Mouse (Mus musculus): Measurements from ENCODE around the gene Rad23a.

The Rad23a gene

GRCm38 (mm10) chr8:84811303-84811702 is 29.2 kb downstream of the Rad23a start:
- no peak for DNase-seq

DNA sequence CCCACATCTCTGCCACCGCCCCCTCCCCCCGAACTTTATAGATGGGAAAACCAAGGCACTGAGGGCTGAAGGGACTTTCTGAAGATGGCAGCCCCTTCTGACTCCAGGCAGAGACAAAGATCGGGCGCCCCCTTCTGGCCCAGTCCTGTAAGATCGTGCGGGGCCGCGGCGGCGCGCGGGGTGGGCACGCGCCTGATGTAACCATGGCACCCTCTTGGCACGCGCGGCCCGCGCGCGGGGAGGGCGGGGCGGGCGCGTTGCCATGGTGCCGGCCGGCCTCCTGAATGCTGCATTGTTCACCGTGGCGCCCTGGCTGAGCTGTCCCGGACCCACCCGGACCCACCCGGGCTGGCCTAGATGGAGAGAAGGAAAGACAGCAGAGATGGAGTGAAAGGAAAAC is 29.6 kb downstream of the Rad23a start:
- peak; percentile 96 for DNase-seq

- DNase-seq = no peak
Measured at GRCm38 (mm10) chr8:84809941-84810280, 30.6 kb downstream of the Rad23a start.

- DNase-seq = no peak
Measured at GRCm38 (mm10) chr8:84809109-84809940, 31.1 kb downstream of the Rad23a start.

- no peak for DNase-seq
Measured at GRCm38 (mm10) chr8:84806031-84806430, 34.4 kb downstream of the Rad23a start.

DNA sequence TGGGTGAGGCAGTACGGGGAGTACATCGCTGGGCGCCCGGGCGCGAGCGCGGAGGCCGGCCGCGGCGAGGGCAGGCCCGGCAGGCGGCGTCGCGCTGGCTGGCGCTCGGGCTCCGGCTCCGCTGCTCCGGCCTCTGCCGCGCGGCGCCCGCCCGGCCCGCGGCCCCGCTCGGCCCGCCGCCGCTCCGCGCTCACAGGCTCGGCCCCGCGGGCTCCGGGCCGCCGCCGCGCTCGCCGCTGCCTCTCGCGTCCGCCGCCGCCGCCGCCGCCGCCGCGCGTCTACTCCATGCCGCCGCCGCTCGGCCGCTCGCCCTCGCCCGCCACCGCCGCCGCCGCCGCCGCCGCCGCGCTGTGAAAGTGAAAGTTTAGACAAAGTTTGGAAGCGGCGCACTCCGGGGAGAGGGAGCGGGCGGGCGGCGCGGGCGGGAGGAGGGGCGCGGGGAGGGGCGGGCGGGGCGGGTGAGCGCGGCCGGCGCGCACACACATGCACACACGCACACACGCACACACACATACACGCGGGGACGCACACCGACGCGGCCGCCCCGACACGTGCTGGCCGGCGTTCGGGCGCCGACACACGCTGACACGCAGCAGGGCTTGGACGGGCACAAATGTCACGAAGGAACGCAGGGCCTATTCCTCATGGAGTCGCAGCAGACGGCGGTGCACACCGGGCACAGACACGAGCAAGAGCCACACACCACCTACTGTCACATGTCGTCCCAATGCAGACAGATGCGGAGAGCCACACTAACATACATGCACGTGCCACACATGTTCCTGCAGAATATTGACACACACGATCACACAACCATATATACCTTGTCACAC is 40.2 kb downstream of the Rad23a start, which contains the start of gene Nfix:
Nfix (minus strand) TSS at position 346 of the 833 bp plus-strand sequence.
- peak; percentile 81 for DNase-seq

GRCm38 (mm10) chr8:84799136-84799931 is 41.1 kb downstream of the Rad23a start:
- DNase-seq = peak; percentile 71

DNA sequence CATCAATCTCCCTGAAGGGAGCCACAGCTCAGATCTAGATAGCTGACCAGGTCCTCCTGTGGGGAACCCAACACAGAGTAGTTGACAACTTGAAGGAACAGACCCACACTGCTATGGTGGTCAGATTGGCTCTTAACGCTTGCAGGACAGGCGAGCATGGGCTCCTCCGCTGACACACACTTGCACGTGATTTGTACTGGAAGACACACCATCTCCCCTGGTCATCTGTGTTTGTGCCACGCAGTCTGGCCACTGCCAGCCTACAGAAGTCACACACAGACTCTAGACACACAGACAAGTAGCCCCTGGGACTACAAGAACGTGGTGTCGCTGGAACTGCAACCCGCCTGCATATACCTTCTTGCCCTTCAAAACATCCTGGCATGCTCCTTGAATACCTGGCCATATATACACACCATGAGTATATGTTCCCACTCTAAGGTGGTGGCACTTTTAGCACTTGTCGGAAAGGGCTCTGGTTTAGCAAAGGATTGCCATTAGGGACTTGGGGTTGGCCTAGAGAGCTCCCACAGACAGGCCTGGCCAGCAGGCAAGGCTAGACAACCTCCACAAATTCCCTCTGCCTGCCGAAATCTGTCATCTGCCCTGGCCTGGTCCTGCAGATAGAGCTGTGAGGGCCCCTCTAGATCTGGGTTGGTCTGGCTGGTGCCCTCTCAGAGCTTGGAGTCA is 41.9 kb downstream of the Rad23a start:
- no peak for DNase-seq

GRCm38 (mm10) chr8:84797971-84798370 is 42.5 kb downstream of the Rad23a start:
- no peak for DNase-seq

GRCm38 (mm10) chr8:84797256-84797797 is 43.1 kb downstream of the Rad23a start:
- no peak for DNase-seq

- no peak for DNase-seq
Measured at GRCm38 (mm10) chr8:84794486-84794885, 46.0 kb downstream of the Rad23a start.

DNA sequence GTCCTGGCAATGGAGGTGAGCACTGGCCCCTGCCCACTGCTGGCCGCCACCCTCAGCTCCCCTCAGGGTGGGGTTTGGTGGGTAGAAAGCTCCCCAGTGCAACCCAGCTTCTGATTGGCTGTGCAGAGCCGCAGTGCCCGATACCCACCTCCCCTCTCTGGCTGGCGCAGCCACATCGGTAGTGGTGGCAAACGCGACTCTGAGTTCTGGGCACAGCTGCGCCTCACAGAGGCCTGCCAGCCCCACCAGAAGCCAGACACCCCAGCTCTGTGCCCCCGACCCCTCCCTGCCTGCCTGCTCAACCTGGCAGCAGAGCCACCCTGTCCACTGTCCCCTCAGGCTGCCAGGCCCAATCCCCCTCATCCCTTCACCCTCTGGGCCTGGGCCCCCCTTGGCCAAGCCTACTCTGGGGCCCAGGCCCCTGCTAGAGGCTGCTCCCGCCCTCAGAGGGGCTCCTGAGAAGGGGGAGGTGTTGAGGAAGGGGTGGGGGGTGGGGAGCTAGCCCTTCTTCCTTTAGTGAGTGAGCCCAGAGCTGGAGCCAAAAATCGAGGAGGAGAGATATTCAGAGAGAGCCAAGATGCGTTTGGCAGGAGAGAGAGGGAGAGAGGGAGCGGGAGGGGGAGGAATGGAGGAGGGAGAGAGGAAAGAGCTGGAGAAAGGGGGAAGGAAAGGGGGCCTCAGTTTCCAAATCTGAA is 46.5 kb downstream of the Rad23a start:
- no peak for DNase-seq

DNA sequence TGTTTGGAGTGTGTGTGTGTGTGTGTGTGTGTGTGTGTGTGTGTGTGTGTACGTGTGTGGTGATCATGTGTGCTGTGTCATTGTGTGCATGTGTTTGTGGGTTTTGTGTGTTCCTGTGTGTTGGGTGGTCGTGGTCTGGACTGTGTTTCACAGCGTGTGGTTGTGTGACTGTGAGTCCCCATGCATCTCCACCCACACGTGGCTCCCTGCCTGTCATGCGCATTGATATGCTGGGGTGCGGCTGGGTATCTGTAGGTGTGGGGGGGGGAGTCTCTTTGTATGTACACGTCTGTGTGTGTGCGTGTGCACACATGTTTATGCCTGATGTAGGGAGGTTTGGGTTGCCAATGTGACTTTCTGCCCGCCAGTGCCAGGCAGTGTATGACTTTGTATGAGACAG is 47.3 kb downstream of the Rad23a start:
- no peak for DNase-seq

- DNase-seq = no peak
Measured at GRCm38 (mm10) chr8:84792429-84792947, 48.0 kb downstream of the Rad23a start.

- no peak for DNase-seq
Measured at GRCm38 (mm10) chr8:84790537-84790936, 49.9 kb downstream of the Rad23a start.

GRCm38 (mm10) chr8:84789855-84790486 is 50.5 kb downstream of the Rad23a start:
- DNase-seq = no peak

DNA sequence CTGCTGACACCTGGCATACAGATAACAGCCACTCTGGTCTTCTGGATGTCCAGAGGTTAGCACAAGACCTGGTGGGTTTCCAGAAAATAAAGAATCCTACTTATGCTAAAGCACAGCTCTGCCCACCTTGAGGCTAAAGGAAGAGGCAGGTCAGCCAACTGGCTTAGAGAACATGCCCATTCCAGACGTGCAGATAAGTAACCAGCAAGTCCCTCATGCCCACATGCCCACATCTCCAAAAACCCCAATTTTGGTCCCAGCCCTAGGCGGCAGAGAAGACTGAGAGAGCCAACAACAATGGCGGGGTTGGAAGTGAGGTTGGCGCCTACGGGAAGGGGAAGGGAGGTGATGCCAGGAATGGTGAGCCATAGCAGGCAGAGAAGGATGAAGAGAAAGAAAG is 51.1 kb downstream of the Rad23a start:
- no peak for DNase-seq

DNA sequence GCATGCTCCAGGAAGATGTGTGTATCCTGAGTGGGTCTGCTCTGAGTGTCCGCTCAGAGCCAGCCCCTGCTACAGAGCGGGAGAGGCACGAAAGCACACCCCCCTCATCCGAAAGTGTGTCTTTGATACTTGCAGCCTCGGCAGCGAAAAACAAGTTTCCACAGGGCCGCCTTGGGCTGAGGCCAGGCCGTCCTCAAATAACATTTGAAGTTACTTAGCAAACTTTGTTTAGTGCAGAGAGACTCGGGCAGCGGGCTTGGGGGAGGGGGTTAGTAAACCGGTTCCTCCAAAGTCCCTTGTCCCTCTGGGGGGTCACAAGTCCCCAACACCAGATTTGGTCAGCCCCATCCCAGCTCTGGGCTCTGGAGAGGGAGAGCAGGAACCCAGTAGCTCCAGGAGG is 51.6 kb downstream of the Rad23a start:
- peak; percentile 5 for DNase-seq

DNA sequence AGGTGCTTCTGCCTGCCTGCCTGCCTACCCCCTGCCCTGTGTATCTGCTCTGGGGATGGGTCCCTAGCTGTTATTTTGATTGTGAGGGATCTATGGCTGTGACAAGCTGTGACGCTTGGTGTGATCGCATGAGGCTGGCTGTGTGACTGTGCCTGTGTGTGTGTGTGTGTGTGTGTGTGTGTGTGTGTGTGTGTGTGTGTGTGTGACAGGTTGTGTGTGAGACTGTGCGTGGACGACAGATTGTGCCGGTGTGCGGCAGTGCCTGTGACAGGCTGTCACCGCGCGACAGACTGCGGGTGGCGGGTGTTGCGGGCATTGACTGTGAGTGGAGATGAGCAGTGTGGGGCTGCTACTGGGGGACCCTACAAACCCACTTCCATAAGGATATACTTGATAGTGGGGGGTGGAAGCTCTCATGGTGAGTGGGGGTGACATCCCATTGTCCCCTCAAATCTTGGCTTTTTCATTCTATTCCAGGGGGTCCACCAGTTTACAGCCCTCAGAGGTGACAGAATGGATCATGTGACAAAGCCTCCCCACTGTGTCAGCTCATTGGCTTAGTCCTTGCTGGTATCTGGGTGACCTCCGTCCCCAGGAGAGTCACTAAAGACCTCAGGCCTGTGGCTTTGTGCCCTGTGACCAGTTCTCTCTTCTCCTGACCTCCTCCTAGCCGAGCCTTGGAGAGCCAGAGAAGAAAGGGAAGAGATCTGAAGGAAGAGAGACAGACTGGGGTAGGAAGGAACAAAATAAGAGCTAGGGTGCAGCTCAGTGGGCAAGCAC is 52.8 kb downstream of the Rad23a start:
- peak; percentile 14 for DNase-seq

Measured in retina, postnatal 1 day (tissue).